Mouse (Mus musculus) neutrophil, adult 5-6 weeks (primary cell): ENCODE measurements around the gene Kcnc3. TPM values are rescaled to one million over a fixed set of nuclear protein-coding genes. Genes with fewer than 3 reads are reported as not detected.

Source experiments
- ATAC-seq: fragments of 151-379, 151-347 bp; 2 replicates; pipeline ENCODE4 v1.8.0; 2017; ENCODE audit warnings: mild to moderate bottlenecking, moderate TSS enrichment; ENCODE audit not compliant: insufficient number of reproducible peaks, poor library complexity, low FRiP score, severe bottlenecking; ENCODE audit errors: extremely low read depth
- total RNA-seq: library from RNA; stranded (forward); fragments of 200-1000 nt; gene quantifications from 2 replicates; pipeline ENCODE4 v1.2.3, GENCODE M21; 2017

Kcnc3 gene
- total RNA-seq, 1 experiment from 2014 or later = 0.81 TPM

DNA sequence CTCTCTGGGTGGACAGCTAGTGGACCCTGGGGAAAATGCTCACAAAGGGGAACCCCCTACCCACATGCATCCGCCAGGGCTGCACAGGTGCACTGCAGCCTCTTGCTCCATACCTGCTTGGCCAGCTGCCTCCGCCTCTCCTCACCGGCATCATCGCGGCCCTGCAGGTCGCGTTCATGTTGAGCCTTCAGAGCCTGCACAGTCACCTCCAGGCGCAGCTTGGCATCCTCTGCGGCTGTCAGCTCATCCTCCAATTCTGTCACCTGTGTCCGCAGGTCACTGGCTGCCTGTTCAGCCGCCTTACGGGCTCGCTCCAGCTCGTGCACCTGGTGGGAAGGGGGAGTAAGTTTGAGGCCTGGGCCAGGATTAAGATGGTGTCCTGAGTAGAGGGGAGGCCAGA lies 25.5 kb downstream of the Kcnc3 start:
- ATAC-seq = no peak

DNA sequence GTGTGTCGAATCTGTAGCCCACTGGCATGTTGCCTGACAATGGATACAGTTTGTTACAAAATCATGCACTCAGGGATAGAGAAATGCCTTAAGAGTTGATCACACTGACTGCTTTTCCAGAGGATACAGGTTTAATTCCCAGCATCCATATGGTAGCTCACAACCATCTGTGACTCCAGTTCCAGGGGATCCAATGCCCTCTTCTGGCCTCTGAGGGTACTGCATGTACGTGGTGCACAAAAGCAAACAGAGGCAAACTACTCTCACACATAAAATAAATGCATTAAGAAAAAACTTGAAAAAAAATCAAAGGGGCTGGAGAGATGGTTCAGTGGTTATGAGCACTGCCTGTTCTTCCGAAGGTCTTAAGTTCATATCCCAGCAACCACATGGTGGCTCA lies 26.6 kb downstream of the Kcnc3 start:
- no peak for ATAC-seq

DNA sequence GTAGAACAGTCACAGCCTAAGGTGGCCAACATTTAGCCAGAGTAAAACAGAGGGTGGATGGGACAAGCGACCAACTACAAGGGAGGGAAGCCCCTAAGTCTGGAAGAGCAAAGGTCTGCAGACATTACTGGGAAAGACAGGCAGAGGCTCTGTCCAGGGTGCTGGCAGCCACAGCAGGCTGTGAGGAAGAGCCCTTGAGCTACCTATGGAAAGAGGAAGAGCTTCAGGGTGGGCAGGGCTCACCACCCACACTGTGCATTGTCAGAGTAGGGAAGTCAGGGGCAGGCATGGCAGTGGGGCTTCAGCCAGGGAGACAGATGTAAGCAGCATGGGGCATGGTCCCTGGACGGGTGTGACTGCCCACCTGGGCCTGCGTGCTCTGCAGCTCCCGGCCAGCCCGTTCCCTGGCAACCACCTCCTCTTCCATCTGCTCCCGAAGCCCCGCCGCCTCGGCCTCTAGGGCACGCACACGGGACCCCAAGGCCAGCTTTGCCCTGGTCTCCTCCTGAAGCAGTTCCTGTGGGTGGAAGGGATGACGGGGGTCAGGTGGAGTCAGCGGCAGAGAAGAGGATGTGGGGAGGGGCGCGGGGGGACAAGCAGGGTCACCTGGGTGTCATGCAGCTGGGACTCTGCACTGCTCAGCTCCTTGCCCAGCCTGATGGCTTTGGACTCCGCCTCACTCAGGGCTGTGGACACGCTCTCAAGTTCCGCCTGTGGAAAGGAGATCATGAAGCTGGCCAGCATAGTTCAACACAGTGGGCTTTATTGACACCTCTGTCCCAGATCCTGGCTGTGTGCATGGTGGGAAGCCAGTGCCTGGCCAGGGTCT lies 33.5 kb downstream of the Kcnc3 start:
- no peak for ATAC-seq

DNA sequence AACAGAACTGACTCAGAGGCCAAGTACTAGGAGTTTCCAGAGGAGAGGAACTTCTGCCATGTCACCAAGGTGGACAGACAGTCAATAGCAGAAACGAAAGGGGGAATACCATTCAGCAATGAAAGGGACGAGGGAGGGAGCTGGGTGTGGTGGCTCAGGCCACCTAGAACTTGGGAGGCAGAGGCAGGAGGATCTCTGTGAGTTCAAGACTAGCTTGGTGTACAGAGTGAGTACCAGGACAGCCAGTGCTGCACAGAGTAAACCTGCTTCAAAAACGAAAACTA lies 34.0 kb downstream of the Kcnc3 start:
- no peak for ATAC-seq

DNA sequence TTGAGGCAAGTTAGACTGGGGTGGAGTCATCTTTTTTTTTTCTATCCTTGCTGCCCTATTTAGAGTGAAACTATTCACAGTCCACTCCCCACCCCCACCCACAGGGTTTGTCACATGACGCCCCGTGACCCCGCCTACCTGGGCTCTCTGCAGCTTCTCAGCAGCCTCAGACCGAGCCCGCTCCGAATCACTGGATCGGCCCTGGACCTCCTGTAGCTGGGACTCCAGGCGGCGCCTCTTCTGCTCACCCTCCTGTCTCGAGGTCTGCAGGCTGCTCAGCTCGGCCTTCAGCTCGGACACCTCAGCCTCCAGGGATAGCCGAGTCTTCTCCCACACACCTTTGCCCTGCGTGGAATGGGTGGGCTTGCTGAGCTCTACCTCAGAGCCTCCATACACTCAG lies 34.4 kb downstream of the Kcnc3 start:
- ATAC-seq = no peak

DNA sequence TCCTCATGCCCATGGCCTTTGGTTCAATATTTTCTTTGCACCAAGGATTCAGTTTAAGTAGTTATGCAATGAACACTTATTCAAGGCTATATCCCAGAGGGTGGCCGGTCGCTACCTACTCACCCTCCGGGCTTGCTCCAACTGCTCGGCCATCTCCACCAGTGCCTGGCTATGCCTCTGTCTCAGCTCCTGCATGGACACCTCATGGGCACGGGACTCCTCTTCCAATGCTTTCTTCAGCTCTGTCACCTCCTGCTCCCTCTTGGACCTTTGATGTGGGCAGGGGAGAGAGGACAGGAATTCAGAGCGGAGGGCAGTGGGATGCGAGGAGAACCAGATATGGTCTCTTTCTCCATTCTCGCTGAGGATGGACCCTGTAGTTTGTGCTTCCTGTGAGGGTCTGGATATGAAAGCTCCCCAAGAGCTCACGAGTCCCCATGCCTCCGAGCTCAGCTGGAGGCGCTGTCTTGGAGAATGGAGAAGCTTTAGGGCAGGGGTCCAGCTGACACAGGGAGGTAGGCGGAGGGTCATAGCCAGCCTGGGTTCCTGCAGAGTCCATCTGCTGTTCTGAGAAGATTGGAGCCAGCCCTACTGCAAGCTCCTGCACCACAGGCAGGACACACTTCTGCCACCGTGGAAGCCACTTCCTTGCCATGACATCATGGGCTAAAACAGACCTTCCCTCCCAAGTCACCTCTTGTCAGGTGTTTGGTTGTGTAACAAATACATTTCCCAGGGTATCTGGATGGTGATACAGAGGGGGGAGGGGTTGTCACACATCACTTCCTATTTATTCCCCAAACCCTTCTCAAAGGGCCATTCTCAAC lies 35.0 kb downstream of the Kcnc3 start:
- ATAC-seq = no peak

DNA sequence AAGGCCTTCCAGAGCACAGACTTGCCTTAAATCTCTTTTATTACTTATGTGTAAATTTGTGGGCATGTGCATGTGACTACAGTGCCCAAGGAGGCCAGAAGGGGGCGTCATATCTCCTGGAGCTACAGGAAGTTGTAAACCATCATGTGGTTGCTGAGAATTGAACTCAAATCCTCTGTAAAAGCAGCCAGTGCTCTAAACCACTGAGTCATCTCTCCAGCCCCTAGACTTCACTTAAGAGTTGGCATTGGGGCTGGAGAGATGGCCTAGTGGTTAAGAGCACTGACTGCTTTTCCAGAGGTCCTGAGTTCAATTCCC lies 35.6 kb downstream of the Kcnc3 start:
- ATAC-seq = no peak

DNA sequence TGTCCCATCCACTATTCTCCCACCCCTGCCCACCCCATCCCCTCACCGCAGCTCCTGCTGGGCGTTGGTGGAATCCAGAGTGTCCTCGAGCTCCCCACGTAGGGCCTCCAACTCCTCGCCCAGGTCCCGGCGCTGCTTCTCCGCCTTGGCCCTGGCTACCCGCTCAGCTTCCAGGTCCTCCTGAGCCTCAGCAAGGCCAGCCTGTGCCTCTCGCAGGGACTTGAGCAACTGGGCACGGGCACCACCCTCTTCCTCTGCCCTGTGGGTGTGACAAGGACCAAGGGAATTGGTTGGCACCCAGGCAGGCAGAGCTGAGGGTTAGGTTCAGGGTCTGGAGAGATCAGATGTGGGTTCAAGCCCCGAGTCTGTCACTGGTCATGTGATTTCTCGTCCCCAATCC lies 36.5 kb downstream of the Kcnc3 start:
- no peak for ATAC-seq

DNA sequence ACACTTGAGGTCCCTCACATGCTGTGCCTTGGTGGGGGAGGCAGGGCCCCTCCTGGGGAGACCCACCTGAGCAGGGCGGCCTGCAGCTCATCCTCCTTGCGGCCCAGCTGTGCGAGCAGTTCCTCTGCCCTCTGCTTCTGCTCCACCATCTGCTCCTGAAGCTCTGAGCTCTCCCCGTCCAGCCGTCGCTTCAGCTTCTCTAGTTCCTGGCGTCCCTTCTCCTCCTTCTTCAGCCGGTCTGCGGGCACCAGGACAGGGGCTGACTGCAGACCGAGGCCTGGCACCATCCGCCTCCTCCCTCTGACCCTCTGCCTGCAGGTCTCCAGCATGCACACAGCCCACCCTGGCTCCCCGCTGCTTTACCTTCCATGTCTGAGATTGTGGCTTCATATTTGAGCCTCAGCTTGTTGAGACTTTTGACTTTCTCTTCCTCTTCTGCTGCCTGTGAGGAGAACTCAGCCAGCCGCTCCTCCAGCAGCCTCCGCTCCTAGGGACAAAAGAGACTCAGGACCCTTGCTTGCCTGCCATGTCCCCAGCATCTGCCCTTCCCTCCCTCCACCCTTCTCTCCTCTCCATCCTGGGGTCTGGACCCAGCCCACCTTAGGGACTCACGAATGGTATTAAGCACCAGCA lies 38.1 kb downstream of the Kcnc3 start:
- no peak for ATAC-seq

DNA sequence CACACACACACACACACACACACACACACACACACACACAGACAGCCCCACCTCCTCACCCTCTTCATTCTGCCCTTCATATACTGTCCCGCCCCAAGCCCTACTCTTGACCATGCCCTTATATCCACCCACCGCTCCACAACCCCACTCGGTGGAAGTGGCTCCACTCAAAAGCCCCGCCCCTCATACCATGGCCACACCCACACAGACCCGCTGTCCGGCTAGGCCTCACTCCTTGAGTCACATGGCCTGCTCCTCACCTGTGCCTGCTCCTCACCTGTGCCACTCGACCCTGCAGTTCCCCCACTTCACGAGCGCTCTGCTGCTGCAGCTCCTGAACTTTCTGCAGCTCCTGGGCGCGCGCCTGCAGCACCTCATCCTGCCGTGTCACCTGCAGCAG lies 40.0 kb downstream of the Kcnc3 start:
- ATAC-seq = no peak

DNA sequence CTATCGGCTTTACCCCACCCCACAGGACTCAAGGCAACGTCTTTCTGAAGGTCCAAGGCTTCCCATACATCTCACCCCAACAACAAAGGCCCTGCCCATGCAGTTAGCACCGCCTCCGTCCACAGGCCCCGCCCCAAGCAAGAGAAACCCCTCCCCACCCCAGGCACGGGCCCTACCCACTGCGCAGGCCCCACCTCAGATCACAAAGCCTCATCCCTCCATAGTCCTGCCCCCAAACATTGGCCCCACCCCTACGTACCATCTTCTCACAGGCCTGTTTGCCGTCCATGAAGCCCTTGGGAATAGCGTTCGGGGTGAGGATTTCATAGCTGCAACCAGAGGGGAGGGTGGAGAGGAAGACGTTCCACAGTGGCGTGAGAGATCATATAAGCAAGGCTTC lies 42.2 kb downstream of the Kcnc3 start:
- no peak for ATAC-seq

DNA sequence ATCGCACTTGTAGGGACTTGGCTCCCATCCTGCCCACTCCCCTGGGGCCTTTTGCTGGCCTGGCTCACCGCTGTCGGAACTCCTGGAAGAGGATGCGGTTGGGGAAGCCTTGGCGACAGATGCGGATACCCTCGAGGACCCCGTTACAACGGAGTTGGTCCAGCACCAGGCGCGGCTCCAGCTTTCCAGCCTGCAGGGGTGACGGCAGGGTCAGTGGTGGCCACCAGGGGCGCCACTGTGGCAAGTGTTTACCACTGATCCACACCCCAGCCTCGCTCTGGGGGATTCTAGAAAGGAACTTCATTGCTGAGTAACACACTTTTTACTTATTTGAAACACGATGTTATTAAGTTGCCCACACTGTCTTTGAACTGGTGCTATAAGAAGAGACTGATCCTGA lies 42.9 kb downstream of the Kcnc3 start:
- no peak for ATAC-seq

DNA sequence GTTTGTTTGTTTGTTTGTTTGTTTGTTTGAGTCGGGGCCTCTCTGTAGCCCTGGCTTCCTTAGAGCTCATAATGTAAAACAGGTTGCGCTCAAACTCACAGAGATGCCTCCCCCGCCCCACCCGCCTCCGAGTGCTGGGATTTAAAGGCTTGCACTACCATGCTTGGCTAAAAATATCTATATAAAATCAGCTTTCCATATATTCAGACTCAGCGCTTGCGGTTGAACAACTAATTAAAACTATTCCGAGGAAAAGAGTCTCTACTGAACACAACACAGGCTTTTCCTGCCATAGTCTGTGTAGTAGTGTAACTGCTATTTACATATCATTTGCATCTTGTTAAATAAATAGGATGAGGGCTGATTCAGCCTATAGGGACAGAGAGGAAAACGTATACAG lies 46.2 kb downstream of the Kcnc3 start:
- ATAC-seq = no peak

DNA sequence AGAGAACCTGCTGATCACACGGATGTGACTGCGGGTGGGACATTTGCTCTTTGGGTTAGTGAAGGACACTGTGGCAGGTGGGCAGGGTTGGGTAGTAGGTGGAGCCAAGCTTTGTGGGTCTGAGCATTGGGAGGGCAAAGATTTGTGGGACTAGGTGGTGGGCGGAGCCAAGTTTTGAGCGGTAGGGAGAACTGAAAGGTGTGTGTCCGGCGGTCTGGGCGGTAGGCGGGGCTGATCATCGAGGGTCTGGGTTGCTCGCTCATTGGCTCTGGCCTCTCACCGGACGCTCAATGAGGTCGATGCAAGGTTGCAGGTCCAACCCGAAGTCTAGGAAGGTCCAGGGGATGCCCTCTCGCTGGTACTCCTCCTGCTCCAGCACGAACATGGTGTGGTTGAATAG lies 48.2 kb downstream of the Kcnc3 start:
- ATAC-seq = no peak

DNA sequence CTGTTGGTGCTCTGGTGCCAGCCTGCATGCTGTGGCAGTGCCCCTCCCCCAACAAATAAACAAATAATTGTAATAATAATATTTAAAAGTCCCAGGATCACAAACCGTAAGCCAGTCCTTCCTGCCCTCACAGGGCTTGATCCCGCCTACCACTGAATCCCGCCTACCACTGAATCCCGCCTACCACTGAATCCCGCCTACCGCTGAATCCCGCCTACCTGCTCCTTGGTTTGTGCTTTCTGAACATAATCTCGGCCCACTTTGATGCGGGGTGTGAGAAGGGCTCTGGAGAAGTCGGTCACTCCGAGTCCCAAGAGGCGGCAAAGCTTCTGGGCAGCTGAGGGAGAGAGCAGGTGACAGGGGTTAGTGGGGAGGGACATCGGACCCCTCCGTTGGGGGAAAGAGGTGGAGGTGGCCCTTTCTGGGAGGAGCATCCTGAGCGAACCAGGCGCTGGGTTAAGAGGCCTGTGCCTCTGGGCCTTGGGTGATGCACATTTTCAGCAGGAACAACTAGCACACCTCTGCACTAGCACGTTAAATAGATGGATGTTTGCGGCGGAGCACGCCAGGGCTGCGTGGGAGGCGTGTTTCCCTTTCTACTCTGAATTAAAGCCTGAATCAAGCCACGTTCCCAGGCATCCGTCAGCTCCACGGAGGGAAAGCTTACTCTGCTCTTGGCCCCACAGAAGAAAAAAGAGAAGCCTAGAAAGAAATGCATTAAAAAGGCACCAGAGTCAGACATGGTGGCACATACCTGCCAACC lies 50.6 kb downstream of the Kcnc3 start:
- ATAC-seq = no peak

DNA sequence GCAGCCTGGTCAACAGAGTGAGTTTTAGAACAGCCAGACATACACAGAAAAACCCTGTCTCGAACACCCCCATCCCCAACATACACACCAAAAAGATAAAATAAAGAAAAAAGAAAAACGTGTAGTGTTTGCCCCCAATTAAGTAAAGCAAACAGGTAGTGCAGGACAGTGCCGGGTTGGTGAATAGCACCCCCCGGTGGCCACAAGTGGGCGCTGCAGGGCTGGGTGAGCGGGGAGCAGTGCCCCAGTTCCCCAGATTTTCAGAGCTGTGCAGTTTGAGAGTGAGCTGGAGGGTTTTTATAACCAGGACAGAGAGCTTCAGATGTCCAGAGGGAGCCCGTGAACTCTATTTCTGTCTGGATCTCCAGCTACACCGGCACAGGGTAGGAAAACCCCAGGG lies 51.4 kb downstream of the Kcnc3 start:
- ATAC-seq = no peak

DNA sequence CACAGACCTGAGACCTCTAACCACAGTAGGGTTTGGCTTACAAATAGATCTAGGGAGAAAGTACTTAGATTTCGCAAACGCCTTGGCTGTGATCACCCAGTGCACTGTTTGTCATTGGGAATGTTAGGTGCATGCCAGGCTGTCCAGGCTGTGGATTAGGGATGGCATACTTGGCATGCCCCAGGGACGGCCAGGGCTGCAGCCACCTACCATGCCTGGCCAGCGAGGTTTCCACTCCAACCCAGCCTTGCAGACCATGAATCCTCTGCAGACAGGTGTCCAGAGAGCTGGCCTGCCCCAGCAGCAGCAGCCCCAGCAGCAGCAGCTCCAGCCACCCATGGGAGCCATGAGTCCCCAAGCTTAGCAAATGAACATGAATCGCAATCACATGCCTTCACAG lies 54.8 kb downstream of the Kcnc3 start:
- no peak for ATAC-seq

DNA sequence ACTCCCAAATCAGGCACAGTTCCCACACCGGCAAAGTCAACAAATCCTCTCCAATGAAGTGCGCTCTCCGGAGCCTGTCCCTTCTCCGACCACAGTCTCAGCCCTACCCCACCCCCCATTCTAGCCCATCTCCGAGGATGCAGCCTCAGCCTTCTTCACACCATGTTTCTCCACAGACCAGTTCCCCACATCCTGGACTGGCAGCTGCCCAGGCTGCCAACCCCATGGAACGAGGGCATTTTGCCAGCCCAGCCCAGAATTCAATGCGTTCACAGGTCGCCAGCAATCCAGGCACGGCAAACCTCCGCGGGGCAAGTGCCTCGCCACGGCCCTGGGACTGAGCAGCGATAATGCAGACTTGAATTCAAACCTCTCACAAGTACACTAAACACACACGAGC lies 55.5 kb downstream of the Kcnc3 start:
- no peak for ATAC-seq

DNA sequence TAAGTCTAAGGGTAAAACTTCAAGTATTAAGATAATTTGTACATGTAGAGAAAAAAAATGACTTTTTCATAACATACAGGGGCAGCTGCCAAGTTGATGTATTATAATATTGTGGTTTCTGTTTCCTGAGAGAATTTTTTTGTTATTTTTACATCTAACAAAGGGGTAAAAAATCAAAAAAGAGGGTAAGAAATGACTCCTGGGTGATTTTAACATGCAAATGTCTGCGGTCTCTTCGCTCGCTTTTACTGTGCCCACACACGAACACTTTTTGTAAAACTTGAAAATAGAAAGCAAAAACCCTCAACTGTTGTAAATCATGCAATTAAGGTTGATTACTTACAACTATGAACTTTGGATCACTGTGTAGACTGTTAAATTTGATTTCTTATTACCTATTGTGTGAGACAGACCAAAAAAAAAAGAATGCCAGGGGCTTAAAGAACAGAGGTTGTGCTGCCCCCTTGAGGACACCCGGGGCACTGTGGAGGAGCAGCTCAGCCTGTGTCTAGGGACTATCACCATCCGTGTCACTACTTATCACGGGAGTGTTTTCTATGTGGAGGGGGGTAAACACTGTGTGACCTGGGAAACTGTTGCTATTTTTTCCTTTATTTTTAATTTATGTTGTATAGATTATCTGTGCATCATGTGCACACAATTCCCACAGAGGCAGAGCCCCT lies 56.7 kb downstream of the Kcnc3 start:
- peak; percentile 57 for ATAC-seq
